Comparison of ENCODE assay signal across 8 mouse cellular contexts in the genomic region with DNA sequence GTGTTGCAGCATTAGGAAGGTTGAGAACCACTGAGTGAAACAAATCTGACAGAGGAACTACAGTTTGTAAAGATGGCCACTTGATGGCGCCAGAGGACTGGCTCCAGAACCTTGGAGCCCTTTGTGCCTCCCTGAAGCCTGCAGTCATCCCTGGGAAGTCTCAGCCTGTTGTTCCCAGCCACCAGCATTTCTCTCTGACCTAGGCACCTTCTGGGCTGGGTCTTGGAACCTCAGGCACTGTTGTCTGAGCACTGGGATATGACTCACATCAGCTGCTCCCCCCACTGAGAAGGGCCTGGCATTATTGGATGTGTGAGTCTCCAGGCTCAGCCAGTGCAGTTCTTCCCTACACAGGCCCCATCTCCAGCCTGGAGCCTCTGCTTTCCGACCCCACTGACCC. TPM values are rescaled to one million over a fixed set of nuclear protein-coding genes. Genes with fewer than 3 reads are reported as not detected.
DNase-seq lines count a peak whose midpoint lies in the region; ATAC-seq lines count a peak whose summit lies in the region.

No protein-coding gene starts in this region.

- H3K9ac ChIP-seq in intestine, embryonic 14.5 days (ENCODE audit: low read length), result no peak overlapping the region

- no peak overlapping the region for H3K27ac ChIP-seq in intestine, embryonic 14.5 days (ENCODE audit: low read depth)

- intact Hi-C loops in gastrocnemius, postnatal 14 days (cut with DNase I; ENCODE audit: low total_unique reads), result loop anchor here (2.0 to 5.0 kb wide), 3 partner anchors 83 to 197 kb away; no protein-coding TSS in a partner anchor
- intact Hi-C loops in left cerebral cortex, postnatal 10 days (cut with DNase I), result loop anchor here (1.0 to 5.0 kb wide), 4 partner anchors 67 to 196 kb away; partner anchors contain the start of genes Med9 and Rasd1

- DNase-seq in adrenal gland, adult 18-20 months (ENCODE audit: low spot score in 2 of 2), result peak; percentile 77 to 78
- DNase-seq in embryo, embryonic 10.5 days (ENCODE audit: low spot score), result peak; percentile 95
- peak; percentile 78 for DNase-seq in gastrocnemius, postnatal 14 days
- DNase-seq in intestine, embryonic 14.5 days (ENCODE audit: low spot score), result peak; percentile 86
- DNase-seq in left cerebral cortex, postnatal 10 days (ENCODE audit: extremely low spot score in 1 of 2, low spot score in 2 of 2), result peak; percentile 75 to 83
- peak; percentile 69 for DNase-seq in right cerebral cortex, postnatal 25 days

- peaks cover 1% of the 10 kb centered on the region for H3K4me1 ChIP-seq in intestine, embryonic 14.5 days (replicated peaks; ENCODE audit: control insufficient read depth, insufficient read depth, low read length)

- H3K27me3 ChIP-seq in intestine, embryonic 14.5 days (replicated peaks; ENCODE audit: control insufficient read depth, insufficient read depth, low read length), result no peaks in the 10 kb centered on the region

- ATAC-seq in intestine, embryonic 14.5 days (replicated peaks; ENCODE audit: low FRiP score, low TSS enrichment, low read depth), result peak; percentile 73
- peak; percentile 55 for ATAC-seq in megakaryocyte-erythroid progenitor cell, adult 5-6 weeks (replicated peaks; ENCODE audit: low FRiP score, low TSS enrichment, poor library complexity, severe bottlenecking)
- no peak for ATAC-seq in inflammation-experienced regulatory T-cells, adult 6 months

- no peak overlapping the region for H3K4me2 ChIP-seq in intestine, embryonic 14.5 days (ENCODE audit: low read length)

- 10% methylated on average over 2 of the region's 2 CpGs for WGBS in intestine, embryonic 14.5 days

- no peak overlapping the region for H3K4me3 ChIP-seq in intestine, embryonic 14.5 days (ENCODE audit: low read depth, low read length)

- H3K36me3 ChIP-seq in intestine, embryonic 14.5 days (ENCODE audit: control insufficient read depth, insufficient read depth, low read length), result peaks cover 24% of the 10 kb centered on the region

- no peaks in the 10 kb centered on the region for H3K9me3 ChIP-seq in intestine, embryonic 14.5 days (ENCODE audit: control insufficient read depth, low read length)

RNA-seq across cellular contexts. Expression of gene Cops3, which starts 40.4 kb away (rescaled TPM):
- 10 to 100 TPM; 81.4 to 86.3 TPM for total RNA-seq in adrenal gland, adult 18-20 months (2021)
- 10 to 100 TPM; 62.1 to 65.6 TPM for total RNA-seq in gastrocnemius, postnatal 14 days (2021)
- polyA plus RNA-seq in intestine, embryonic 14.5 days (2014; fragmentation: Nextera tagmentation; extraction: Ambion mirVana), result 206 and 211 TPM in 2 replicates
- total RNA-seq in left cerebral cortex, postnatal 10 days (2021), result 10 to 100 TPM; 76.4 to 81.7 TPM
- total RNA-seq in megakaryocyte-erythroid progenitor cell, adult 5-6 weeks (2014; fragmentation: Nextera tagmentation), result 171 and 212 TPM in 2 replicates
- 224 and 228 TPM in 2 replicates for total RNA-seq in megakaryocyte-erythroid progenitor cell, adult 5-6 weeks (2017)
- polyA plus RNA-seq in inflammation-experienced regulatory T-cells, adult 6 months (2017; shearing (Covaris generic)), result 10 to 100 TPM; 75.3 to 89.0 (median 88.4) TPM

RNA-seq across cellular contexts. Expression of gene Nt5m, which starts 40.8 kb away (rescaled TPM):
- 10 to 100 TPM; 27.7 to 29.9 TPM for total RNA-seq in adrenal gland, adult 18-20 months (2021)
- total RNA-seq in gastrocnemius, postnatal 14 days (2021), result 10 to 100 TPM; 17.7 to 17.9 TPM
- 33.8 and 35.5 TPM in 2 replicates for polyA plus RNA-seq in intestine, embryonic 14.5 days (2014; fragmentation: Nextera tagmentation; extraction: Ambion mirVana)
- 10 to 100 TPM; 51.8 to 54.3 TPM for total RNA-seq in left cerebral cortex, postnatal 10 days (2021)
- total RNA-seq in megakaryocyte-erythroid progenitor cell, adult 5-6 weeks (2014; fragmentation: Nextera tagmentation), result 19.6 and 21.9 TPM in 2 replicates
- total RNA-seq in megakaryocyte-erythroid progenitor cell, adult 5-6 weeks (2017), result 16.6 and 26.9 TPM in 2 replicates
- polyA plus RNA-seq in inflammation-experienced regulatory T-cells, adult 6 months (2017; shearing (Covaris generic)), result 1 to 10 TPM; 6.3 to 8.8 (median 7.6) TPM
